Mouse (Mus musculus) layer of hippocampus, adult 18-20 months (tissue): ENCODE data around the gene Col5a2. TPM values are rescaled to one million over a fixed set of nuclear protein-coding genes. Genes with fewer than 3 reads are reported as not detected.
A peak's percentile ranks its signal among the peaks of the same experiment; 100 is the strongest.
"Not testable (repeated sequence)": the region's sequence is repeated elsewhere in the genome, so short reads cannot be mapped to it uniquely, and the experiment has no call there.

Experiments
- DNase-seq, 2 experiments: peaks; one replicate each; pipeline ENCODE4 v3.0.0; 2022; ENCODE audit warnings: low spot score in 2 of 2
- long read RNA-seq: library from polyadenylated mRNA; stranded (forward); transcript quantifications from one replicate; pipeline ENCODE4 v2.0.0, GENCODE M21; 2021
- total RNA-seq, 2 experiments: library from RNA; stranded (reverse); gene quantifications; 2 replicates each; pipeline ENCODE4 v1.2.3; 2021

Col5a2 gene
- 1 to 10 TPM; 6.4 to 7.4 TPM for total RNA-seq
- long read RNA-seq, full-length matches to known transcripts, result 2 of 6 reads
- long read RNA-seq, partial matches to known transcripts, result 3 of 6 reads
- long read RNA-seq, other reads (novel, unspliced or antisense), result 1 of 6 reads

GRCm38 (mm10) chr1:45502865-45503332, at the start of gene Col5a2:
Gene Col5a2 (minus strand): TSS chr1:45503282.
- peak; percentile 8 to 36 for DNase-seq

DNA sequence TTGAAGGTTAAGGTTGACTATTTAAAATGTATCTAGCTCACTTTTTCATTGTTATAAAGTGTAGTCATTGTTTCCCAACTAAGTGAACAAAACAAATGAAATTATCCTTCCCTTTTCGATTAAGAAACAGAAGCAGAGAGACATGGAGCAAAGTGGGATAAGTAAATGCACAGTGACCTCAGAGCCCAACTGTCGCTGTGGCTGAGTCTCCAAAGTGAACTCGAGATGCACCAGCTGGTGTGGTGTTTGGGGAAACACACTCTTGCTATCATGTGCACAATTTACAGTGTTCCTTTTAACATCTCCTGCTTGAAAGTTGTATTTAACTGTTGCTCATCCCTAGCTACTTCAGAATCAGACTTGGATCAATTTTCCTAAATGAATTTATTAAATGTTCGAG, 47.4 kb upstream of the Col5a2 start:
- DNase-seq, result no peak

GRCm38 (mm10) chr1:45541888-45542287, 38.8 kb upstream of the Col5a2 start:
- DNase-seq, result no peak

- DNase-seq, result no peak
Measured at GRCm38 (mm10) chr1:45541161-45541560, 38.1 kb upstream of the Col5a2 start.

GRCm38 (mm10) chr1:45531486-45531885, 28.4 kb upstream of the Col5a2 start:
- DNase-seq, result no peak

DNA sequence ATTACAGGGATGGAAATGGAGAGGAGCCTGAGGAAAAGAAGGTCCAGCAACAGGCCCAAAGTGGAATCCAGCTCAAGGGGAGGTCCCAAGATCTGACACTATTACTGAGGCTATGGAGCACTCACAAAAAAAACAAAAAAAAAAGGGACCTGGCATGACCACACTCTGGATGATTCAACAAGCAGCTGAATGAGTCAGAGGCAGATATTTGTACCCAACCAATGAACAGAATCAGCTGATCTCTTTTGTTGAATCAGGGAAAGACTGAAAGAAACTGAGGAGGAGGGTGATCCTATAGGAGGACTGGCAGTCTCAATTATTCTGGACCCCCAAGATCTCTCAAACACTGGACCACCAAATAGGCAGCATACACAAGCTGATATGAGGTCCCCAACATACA, 24.4 kb upstream of the Col5a2 start:
- DNase-seq, result not testable (repeated sequence)

GRCm38 (mm10) chr1:45523601-45524000, 20.5 kb upstream of the Col5a2 start:
- DNase-seq, result no peak

DNA sequence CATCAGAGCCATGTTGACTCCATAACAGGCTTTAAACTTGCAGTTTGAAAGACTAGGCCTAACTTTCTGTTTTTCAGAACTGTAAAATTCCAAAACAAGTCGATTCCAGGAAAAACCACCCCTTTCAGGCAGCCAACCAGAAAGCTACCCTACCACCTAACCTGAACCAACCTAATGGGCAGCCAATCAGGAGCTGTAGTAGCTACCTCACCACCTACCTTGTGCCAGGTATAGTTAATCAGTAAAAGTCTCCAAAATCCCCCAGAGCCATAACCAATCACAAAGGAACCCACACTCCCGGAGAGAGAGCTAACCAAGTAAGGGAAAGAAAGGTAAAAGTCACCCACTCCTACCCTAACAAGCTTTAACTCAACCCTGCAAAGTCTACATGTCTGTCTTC, 18.4 kb upstream of the Col5a2 start:
- DNase-seq, result no peak

DNA sequence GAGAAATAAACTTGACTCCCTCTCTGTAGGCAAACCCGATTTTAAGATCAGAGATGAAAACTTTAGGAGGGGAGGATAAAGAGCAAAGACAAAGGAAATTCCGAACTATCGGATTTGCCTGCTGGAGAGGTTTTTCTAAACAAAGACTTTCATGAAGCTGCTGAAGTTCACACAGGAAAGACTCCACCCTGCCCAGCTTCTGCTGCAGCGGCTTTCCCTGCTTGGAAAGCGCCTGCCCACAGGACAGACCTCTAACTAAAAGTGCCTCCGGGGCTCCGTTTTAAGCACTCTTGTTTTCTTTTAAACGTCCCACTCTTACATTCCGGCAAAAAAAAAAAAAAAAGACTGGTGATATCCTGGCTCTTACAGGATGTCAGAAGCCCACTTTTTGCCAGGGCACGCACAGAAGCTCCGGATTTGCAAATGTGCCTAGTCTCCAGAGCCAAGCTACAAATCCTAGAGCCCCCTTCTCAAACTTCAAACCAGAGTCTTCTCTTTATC, 791 bp downstream of the Col5a2 start:
- DNase-seq, result no peak

- DNase-seq, result no peak
Measured at GRCm38 (mm10) chr1:45501437-45501836, 1.6 kb downstream of the Col5a2 start.

DNA sequence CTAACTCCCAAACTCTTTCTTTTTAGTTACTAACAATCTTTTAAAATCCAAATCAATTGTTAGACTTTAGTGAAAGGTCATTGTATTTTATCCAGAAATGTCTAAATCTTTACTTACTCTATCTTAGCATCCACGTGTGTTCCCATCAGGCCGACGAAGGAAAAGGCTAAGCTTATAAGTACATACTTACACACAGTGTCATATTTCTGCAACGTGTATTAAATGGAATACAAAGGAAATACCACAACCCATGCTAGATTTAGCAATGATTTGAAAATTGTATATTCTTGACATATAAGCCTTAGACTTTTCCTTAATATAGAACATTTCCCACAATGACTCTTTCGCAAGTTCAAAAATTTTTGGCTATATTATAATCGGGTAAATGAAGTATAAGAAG, 2.6 kb downstream of the Col5a2 start:
- no peak for DNase-seq

GRCm38 (mm10) chr1:45495025-45495424, 8.1 kb downstream of the Col5a2 start:
- no peak for DNase-seq

DNA sequence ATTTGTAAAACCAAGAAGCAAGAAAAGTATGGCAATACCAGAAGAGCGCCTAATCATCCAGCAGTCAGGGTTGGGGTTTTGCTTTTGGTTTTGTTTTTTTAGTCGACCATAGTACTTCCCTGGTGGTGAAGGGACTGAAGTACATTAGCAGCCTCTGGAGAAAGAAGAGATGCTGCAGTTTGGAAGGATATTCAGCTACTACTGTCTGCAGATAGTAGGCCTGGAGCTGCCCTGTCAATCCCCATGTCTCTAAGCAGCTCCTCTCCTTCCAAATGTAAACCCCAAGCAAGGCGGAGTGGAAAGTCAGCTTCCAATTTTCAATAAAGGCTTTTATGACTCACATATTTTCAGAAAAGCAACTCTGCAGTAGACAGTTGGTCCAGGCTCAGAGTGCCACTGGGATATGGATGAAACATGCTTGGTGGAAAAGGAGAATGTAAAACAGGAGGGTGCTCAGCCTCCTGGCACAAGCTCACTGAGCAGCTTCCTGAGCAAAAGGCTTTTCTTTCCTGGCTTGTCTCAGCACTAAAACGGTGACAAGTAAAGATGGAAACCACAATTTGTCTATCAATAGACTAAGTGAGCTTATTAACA, 10.9 kb downstream of the Col5a2 start:
- DNase-seq, result peak in 1 of 2 experiments; percentile 12

GRCm38 (mm10) chr1:45490451-45490850, 12.6 kb downstream of the Col5a2 start:
- no peak for DNase-seq

DNA sequence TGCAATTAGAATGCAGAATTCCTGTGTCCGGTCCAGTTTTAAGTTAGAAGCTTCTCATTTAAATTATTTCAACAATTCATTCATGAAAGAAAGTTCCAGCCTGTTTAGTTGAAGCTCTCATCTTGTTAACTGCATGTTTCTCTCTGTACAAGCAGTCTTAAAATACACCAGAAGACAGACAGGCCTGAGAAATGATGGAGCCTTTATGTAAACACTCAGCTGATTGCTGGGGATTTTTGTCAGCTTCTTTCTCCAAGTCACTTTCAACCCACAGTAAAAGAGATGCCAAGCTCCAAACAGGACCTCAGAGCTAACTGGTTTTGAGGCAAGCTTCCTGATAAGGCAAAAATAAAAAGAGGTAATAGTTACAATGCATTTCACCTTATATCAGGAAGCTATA, 14.8 kb downstream of the Col5a2 start:
- DNase-seq, result no peak

GRCm38 (mm10) chr1:45483001-45483400, 20.1 kb downstream of the Col5a2 start:
- DNase-seq, result no peak

GRCm38 (mm10) chr1:45481876-45482275, 21.2 kb downstream of the Col5a2 start:
- no peak for DNase-seq

- no peak for DNase-seq
Measured at GRCm38 (mm10) chr1:45479087-45479486, 24.0 kb downstream of the Col5a2 start.

DNA sequence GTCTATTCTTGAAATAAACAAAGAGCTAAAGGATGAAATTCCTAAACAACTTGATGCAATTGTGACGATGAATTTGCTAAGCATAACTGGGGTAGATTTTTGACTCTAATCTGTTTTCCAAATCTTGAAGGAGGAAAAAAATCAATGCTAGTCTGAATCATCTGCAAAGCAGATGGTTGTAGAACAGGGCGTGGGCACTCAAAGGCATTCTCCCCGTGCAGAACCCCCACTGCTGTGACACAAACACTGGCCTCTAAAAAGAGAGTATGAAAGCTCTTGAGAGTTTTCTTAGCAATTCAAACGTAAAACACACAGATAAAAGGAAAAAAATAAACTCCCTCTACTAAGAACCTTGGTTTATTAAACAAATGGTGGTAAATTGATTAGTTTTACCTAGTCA, 30.3 kb downstream of the Col5a2 start:
- peak; percentile 58 to 75 for DNase-seq

GRCm38 (mm10) chr1:45460767-45461166, 42.3 kb downstream of the Col5a2 start:
- DNase-seq, result no peak

- no peak for DNase-seq
Measured at GRCm38 (mm10) chr1:45455763-45456162, 47.3 kb downstream of the Col5a2 start.

GRCm38 (mm10) chr1:45448856-45449255, 54.2 kb downstream of the Col5a2 start:
- DNase-seq, result no peak

DNA sequence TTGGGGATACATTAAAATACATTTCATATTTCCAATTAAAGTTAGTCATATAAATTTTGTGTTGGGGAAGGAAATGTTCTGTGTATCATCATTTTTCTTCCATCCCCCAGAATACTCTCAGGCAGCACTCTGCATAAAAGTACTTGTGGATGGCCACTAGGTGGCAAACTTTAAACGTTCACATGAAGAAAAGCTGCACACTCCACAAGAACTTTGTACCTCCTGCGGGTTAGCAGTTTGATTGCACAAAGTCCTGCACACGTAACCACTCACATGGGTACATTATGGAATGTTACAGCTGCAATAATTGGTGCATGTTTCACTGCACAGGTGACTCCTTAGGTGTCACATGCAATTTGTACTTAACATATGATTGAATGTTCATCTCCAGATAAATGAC, 71.2 kb downstream of the Col5a2 start:
- peak; percentile 2 to 50 for DNase-seq
